Mouse (Mus musculus): ENCODE results near the gene Mxi1. TPM values are rescaled to one million over a fixed set of nuclear protein-coding genes. Genes with fewer than 3 reads are reported as not detected.
A peak's percentile ranks its signal among the peaks of the same experiment; 100 is the strongest.

Gene Mxi1
- polyA plus RNA-seq, 1 experiment: 10.9 TPM

DNA sequence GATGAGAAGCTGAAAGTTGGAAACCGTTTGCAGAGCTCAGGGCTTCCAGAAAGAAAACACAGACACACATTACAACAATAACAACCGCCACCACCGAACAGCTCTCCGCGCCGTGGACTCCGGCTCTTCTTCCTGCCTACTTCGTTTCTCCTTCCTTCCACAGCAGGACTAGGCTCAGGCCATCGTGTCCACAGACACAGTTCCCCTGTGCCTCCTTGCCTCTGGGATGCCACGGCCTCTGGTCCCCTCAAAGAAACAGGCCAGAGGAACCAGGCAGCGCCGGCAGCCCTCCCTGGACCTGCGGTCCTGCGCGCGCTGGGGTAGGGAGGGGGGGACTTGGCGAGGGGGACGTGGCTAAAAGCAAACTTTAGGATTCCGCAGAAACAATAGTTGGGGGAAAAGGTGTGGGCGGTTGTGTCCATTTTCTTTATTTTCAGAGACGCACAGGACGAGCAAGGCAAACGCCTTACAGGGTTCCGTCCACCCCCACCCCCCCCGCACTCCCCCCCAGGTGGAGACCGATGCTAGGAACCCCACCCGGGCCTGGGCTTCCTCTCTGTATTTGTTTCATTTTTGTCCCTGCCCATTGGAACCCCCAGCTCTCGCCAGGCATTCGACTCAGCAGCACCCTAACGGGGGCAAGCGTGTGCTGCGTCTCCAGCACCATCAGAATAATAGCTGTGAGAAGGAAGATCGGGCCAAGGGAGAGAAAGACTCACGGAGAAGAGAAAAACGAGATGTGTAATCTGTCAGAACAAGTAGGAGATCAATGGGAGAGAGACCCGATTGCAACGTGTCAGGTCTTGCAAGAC lies 1.4 kb downstream of the Mxi1 start:
- Histone ChIP-seq H3K4me1 (ENCODE audit: control insufficient read depth, insufficient read depth, insufficient read length) (no peaks in the 10 kb centered on the region), H3K4me3 (ENCODE audit: extremely low read depth, insufficient read depth, insufficient read length) (peak overlapping the region; percentile 91), H3K27ac (ENCODE audit: insufficient read depth, low read length) (peak overlapping the region; percentile 50; the same call in 1 of the 2 replicates), H3K36me3 (ENCODE audit: control insufficient read depth, insufficient read depth, low read length) (no peaks in the 10 kb centered on the region), H3K27me3 (ENCODE audit: control insufficient read depth, insufficient read depth, low read length) (no peaks in the 10 kb centered on the region)
- TF ChIP-seq CTCF (IDR thresholded peaks at IDR 0.05; ENCODE audit: extremely low read depth, insufficient read depth, insufficient read length, insufficient replicate concordance) (no peak), POLR2A (IDR thresholded peaks at IDR 0.05; ENCODE audit: low read depth, low read length) (no peak)
- under 1% methylated on average over 37 of the region's 37 CpGs for WGBS
- DNase-seq (ENCODE audit: low read depth in 1 of 2, low spot score in 2 of 2): no peak

DNA sequence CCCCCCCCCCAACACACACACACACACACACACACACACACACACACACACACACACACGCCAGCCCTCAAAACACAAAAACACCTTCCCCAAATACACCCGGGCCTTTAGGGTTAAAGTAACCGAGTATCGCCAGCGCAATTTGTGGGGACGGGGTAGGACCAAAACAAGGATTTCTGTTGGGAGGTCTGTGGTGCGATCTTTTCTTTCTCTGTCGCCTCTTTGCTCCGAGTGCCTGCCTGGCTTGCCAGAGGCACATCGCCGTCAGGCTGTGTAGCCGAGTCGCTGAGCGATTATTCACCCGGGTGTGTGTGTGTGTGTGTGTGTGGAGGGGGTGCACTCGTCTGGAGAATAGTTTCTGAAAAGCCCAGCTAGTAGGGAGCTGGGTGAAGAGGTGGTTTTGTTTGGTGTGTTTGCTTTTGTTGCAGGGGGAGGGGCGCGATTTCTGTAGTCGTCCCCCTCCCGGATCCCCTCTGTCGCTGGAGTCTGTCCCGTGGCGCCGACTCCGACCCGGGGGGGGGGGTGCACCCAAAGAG lies 2.1 kb downstream of the Mxi1 start:
- H3K4me3 ChIP-seq (ENCODE audit: extremely low read depth, insufficient read depth, insufficient read length): peak overlapping the region; percentile 91
- no peaks in the 10 kb centered on the region for H3K4me1 ChIP-seq (ENCODE audit: control insufficient read depth, insufficient read depth, insufficient read length)
- no peaks in the 10 kb centered on the region for H3K27me3 ChIP-seq (ENCODE audit: control insufficient read depth, insufficient read depth, low read length)
- no peaks in the 10 kb centered on the region for H3K36me3 ChIP-seq (ENCODE audit: control insufficient read depth, insufficient read depth, low read length)
- H3K27ac ChIP-seq (ENCODE audit: insufficient read depth, low read length): peak overlapping the region; percentile 46; the same call in 1 of the 2 replicates
- DNase-seq (ENCODE audit: low read depth in 1 of 2, low spot score in 2 of 2): peak; percentile 9 to 23
- WGBS: under 1% methylated on average over 26 of the region's 26 CpGs
- TF ChIP-seq POLR2A (IDR thresholded peaks at IDR 0.05; ENCODE audit: low read depth, low read length): no peak
- TF ChIP-seq CTCF (IDR thresholded peaks at IDR 0.05; ENCODE audit: extremely low read depth, insufficient read depth, insufficient read length, insufficient replicate concordance): no peak

DNA sequence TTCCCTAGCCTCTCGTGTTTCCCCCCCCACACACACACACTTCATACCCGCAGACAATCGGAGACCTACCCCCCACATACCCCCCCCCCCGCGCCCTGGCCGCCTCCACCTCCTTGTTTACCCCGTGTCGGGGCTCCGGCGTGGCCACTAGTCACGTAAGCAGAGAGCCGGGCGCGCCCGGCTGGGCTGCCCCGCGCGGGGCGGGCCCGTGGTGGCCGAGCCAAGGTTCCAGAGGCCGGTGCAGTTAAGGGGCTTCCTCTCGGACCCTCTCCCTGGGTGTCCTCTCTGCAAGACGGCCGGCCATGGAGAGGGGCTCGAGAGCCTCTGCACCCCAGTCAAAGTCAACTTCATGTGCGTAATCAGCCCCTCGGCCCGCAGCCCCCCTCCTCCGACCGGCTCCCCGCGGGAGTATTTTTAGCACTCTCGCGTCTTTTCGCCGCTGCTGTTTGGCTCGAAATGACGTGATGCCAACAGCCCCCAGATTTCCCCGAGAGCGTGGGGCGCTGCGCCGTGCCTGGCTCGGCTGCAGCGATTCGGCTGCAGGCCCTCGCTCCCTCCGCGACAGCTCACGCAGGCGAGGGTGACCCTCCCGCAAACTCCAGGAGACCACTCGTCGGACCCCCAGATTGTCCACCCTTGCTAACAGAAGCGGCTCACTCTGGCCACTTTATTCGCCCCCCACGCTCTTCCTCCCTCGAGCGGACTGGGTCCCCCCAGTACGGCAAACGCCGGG lies 2.8 kb downstream of the Mxi1 start:
- peak; percentile 34 to 49 for DNase-seq (ENCODE audit: low read depth in 1 of 2, low spot score in 2 of 2)
- H3K36me3 ChIP-seq (ENCODE audit: control insufficient read depth, insufficient read depth, low read length): no peaks in the 10 kb centered on the region
- no peaks in the 10 kb centered on the region for H3K27me3 ChIP-seq (ENCODE audit: control insufficient read depth, insufficient read depth, low read length)
- H3K27ac ChIP-seq (ENCODE audit: insufficient read depth, low read length): peak overlapping the region; percentile 62
- peak overlapping the region; percentile 91 for H3K4me3 ChIP-seq (ENCODE audit: extremely low read depth, insufficient read depth, insufficient read length)
- no peak for TF ChIP-seq CTCF (IDR thresholded peaks at IDR 0.05; ENCODE audit: extremely low read depth, insufficient read depth, insufficient read length, insufficient replicate concordance)
- under 1% methylated on average over 61 of the region's 63 CpGs for WGBS
- H3K4me1 ChIP-seq (ENCODE audit: control insufficient read depth, insufficient read depth, insufficient read length): no peaks in the 10 kb centered on the region; the same call in 1 of the 2 replicates

DNA sequence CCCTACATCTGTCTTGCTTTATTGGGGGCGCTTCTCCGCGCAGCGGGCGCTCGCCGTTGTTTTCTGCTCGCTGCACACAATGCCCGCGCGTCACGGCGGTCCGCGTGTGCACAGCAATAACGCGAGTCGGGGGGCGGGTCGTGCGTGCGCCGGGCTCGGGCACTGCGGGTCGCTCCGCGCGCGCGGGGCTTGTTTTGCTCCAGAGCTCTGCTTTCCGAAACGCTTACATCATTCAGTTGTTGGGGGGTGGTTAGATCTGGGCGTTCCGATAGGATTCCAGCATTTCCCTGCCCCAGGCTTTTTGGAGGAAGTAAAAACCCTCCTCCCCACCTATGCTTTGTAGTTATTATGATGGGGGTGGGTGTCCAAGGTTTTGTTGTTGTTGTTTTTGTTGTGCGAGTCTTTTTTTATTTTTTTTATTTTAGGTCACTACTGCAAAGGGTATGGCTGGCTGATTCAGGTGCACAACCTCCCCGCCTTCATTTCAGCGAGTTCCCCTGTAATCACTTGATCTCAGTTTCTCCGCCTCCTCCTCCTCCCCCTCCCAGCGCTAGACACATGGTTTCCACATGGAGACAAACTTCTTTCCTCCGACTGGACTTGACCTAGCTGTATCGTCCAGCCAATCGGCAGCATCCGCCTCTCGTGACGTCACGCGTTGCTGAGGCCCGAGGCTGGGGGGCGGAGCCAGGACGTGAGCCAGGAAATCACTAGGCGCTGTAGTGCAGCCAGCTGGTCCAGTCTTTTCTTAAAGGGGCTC lies 3.5 kb downstream of the Mxi1 start:
- peak overlapping the region; percentile 62; the same call in 1 of the 2 replicates for H3K27ac ChIP-seq (ENCODE audit: insufficient read depth, low read length)
- no peaks in the 10 kb centered on the region for H3K27me3 ChIP-seq (ENCODE audit: control insufficient read depth, insufficient read depth, low read length)
- no peak for TF ChIP-seq CTCF (IDR thresholded peaks at IDR 0.05; ENCODE audit: extremely low read depth, insufficient read depth, insufficient read length, insufficient replicate concordance)
- no peak for TF ChIP-seq POLR2A (IDR thresholded peaks at IDR 0.05; ENCODE audit: low read depth, low read length)
- H3K4me3 ChIP-seq (ENCODE audit: extremely low read depth, insufficient read depth, insufficient read length): peak overlapping the region; percentile 91
- H3K36me3 ChIP-seq (ENCODE audit: control insufficient read depth, insufficient read depth, low read length): no peaks in the 10 kb centered on the region
- DNase-seq (ENCODE audit: low read depth in 1 of 2, low spot score in 2 of 2): peak; percentile 88 to 97
- WGBS: under 1% methylated on average over 52 of the region's 52 CpGs
- peaks cover 3% of the 10 kb centered on the region; the same call in 1 of the 2 replicates for H3K4me1 ChIP-seq (ENCODE audit: control insufficient read depth, insufficient read depth, insufficient read length)

DNA sequence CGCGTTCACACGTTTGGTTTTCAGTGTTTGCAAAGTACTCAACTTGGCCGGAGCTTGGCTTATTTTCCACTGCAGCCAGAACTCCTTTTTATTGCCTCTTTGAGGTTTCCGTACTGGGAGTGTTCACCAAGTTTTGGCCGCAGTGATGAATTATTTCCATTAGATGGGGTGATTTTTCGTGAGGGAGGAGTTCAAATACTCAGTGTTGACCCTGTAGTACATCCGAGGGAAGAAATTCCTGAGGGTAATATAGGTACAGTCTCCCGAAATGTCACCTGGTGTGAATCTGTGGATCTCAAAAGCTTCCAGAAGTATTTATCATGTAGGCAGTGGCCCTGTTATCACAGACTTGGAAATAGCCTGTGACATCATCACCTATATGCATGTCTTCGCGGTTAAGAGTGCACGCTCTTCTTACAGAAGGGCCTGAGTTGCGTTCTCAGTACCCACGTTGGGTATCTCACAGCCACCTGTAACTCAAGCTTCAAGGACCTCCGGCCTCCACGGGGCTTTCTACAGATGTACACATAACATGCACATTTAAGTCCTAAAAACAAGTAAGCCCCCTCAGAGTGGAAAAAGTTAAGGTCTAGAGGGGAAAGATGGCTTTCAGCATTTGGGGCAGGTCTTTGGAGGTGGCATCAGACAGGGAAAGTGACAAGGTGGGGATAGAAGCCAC lies 4.4 kb downstream of the Mxi1 start:
- Histone ChIP-seq H3K36me3 (ENCODE audit: control insufficient read depth, insufficient read depth, low read length) (no peaks in the 10 kb centered on the region), H3K4me1 (ENCODE audit: control insufficient read depth, insufficient read depth, insufficient read length) (peaks cover 3% of the 10 kb centered on the region; the same call in 1 of the 2 replicates), H3K27ac (ENCODE audit: insufficient read depth, low read length) (peak overlapping the region; percentile 31; the same call in 1 of the 2 replicates), H3K27me3 (ENCODE audit: control insufficient read depth, insufficient read depth, low read length) (no peaks in the 10 kb centered on the region), H3K4me3 (ENCODE audit: extremely low read depth, insufficient read depth, insufficient read length) (peak overlapping the region; percentile 52; the same call in 1 of the 2 replicates)
- no peak for DNase-seq (ENCODE audit: low read depth in 1 of 2, low spot score in 2 of 2)
- TF ChIP-seq POLR2A (IDR thresholded peaks at IDR 0.05; ENCODE audit: low read depth, low read length) (no peak), CTCF (IDR thresholded peaks at IDR 0.05; ENCODE audit: extremely low read depth, insufficient read depth, insufficient read length, insufficient replicate concordance) (no peak)
- WGBS: 50% methylated on average over 16 of the region's 16 CpGs

DNA sequence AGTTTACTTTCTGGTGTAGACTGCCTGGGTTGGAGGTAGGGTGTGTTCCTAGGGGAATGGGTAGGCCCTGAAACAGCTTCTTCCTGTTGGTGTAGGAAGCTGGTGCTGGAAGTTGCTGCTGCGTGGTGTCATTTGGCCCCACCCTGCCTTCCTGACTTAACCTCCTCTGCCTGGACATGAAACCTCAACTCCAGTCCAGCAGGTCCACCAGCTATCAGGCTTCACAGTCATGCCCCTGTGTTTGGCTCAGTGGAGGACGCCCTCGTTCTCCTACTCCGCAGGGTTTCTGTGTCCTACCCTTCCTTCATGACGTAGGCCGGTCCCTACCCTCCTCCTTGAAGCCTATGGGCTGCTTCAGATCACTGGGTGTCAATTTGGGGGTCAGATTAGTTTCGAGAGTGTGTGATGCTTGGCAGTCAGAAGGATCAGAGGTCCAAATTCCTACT lies 4.9 kb downstream of the Mxi1 start:
- DNase-seq (ENCODE audit: low read depth in 1 of 2, low spot score in 2 of 2): no peak
- H3K27ac ChIP-seq (ENCODE audit: insufficient read depth, low read length): no peak overlapping the region
- TF ChIP-seq POLR2A (IDR thresholded peaks at IDR 0.05; ENCODE audit: low read depth, low read length) (no peak), CTCF (IDR thresholded peaks at IDR 0.05; ENCODE audit: extremely low read depth, insufficient read depth, insufficient read length, insufficient replicate concordance) (no peak)
- WGBS: 90% methylated on average over 7 of the region's 7 CpGs
- no peaks in the 10 kb centered on the region for H3K27me3 ChIP-seq (ENCODE audit: control insufficient read depth, insufficient read depth, low read length)
- H3K36me3 ChIP-seq (ENCODE audit: control insufficient read depth, insufficient read depth, low read length): no peaks in the 10 kb centered on the region
- no peak overlapping the region for H3K4me3 ChIP-seq (ENCODE audit: extremely low read depth, insufficient read depth, insufficient read length)
- peaks cover 3% of the 10 kb centered on the region; the same call in 1 of the 2 replicates for H3K4me1 ChIP-seq (ENCODE audit: control insufficient read depth, insufficient read depth, insufficient read length)

Data from spleen, adult 2 months (tissue).